Mouse (Mus musculus): ENCODE results near the gene Tas2r143. TPM values are rescaled to one million over a fixed set of nuclear protein-coding genes. Genes with fewer than 3 reads are reported as not detected.

The Tas2r143 gene
- not detected in 2 replicates for total RNA-seq (2017)

DNA sequence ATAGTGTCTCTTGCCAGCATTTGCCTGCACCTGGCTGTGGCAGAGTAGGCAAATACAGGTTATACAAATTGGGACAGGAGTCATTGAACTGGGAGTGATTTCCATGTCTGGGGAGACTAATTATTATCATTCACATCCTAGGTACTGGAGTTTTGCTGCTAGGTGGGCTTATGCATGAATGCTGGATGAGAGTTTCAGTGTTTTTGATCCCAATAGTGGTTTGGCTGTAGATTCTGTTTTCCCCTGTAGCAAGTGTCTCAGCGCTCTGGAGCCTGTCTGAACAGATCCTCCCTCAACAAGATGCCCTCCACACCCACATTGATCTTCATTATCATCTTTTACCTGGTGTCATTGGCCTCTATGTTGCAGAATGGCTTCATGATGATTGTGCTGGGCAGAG lies at the start of gene Tas2r143:
Tas2r143 (plus strand) TSS at position 301 of the 400 bp plus-strand sequence.
- ATAC-seq (replicated peaks in 1 of 2; ENCODE audit: insufficient read depth in 1 of 2, low FRiP score in 2 of 2, low TSS enrichment in 1 of 2, low read depth in 1 of 2, poor library complexity in 2 of 2, severe bottlenecking in 2 of 2), result no peak

DNA sequence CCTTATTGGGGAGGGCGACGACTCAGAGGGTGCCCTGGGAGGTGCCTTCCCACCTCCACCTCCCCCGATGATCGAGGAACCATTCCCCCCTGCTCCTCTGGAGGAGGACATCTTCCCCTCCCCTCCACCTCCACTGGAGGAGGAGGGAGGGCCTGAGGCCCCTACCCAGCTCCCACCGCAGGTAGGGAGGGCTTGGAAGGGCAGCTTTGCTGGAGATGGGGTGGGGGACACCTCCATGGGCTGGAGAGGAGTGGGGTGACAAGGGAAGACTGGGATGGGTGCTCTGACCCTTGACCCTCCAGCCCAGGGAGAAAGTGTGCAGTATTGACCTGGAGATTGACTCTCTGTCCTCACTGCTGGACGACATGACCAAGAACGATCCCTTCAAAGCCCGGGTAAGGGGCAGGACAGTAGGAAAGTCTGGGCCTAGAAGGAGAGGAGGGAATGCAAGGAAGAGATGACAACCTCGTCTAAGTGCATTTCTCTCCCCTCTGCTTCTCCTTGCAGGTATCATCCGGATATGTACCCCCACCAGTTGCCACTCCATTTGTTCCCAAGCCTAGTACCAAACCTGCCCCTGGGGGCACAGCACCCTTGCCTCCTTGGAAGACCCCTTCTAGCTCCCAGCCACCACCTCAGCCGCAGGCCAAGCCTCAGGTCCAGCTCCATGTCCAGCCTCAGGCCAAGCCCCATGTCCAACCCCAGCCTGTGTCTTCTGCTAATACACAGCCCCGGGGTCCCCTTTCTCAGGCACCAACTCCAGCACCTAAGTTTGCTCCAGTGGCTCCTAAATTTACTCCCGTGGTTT lies 48.9 kb upstream of the Tas2r143 start:
- ATAC-seq (replicated peaks in 1 of 2; ENCODE audit: insufficient read depth in 1 of 2, low FRiP score in 2 of 2, low TSS enrichment in 1 of 2, low read depth in 1 of 2, poor library complexity in 2 of 2, severe bottlenecking in 2 of 2), result no peak

DNA sequence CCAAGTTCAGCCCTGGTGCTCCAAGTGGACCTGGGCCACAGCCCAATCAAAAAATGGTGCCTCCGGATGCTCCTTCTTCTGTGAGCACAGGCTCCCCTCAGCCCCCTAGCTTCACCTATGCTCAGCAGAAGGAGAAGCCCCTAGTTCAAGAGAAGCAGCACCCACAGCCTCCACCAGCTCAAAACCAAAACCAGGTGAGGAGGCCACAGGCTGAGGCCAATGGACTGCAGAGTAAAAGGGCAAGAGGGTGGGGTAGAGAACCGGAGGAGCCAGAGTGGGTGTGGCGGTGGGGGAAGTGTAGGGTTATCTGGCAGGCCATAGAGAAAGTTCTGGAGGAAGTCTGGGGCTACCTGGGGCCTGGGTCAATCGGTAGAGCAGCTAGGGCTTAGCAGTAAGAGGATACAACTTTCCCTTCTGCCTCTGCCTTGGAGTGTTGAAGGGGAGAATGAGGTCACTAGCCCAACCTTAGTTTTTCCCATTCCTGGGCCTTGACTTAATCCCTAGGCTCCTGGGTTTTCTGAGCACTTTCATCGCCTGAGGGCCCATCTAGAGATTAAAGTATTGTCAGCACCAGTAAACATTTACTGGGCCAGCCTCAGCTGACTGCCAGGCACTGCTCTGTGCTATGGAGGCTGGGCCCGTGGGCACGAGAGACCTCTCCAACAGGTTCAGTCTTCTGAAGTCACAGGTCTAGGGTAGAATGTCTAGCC lies 48.1 kb upstream of the Tas2r143 start:
- ATAC-seq (replicated peaks in 1 of 2; ENCODE audit: insufficient read depth in 1 of 2, low FRiP score in 2 of 2, low TSS enrichment in 1 of 2, low read depth in 1 of 2, poor library complexity in 2 of 2, severe bottlenecking in 2 of 2), result no peak

DNA sequence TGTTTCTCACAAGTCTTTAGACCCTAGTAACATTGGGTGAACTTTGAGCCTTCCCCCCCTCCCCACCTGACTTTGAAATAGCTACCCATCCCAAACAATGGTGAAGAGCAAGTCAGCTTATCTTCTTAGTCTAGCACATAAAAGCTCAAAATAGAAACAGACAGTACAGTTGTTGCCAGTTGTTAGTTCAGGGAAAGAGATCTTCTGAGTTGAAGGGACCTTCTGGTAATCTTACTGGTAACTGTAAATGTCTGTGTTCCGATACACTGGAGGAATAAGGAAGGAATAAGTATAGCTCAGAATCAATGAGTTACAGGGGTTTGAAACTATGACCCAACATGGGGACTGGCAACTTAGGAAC lies 47.6 kb upstream of the Tas2r143 start:
- ATAC-seq (replicated peaks in 1 of 2; ENCODE audit: insufficient read depth in 1 of 2, low FRiP score in 2 of 2, low TSS enrichment in 1 of 2, low read depth in 1 of 2, poor library complexity in 2 of 2, severe bottlenecking in 2 of 2), result no peak

DNA sequence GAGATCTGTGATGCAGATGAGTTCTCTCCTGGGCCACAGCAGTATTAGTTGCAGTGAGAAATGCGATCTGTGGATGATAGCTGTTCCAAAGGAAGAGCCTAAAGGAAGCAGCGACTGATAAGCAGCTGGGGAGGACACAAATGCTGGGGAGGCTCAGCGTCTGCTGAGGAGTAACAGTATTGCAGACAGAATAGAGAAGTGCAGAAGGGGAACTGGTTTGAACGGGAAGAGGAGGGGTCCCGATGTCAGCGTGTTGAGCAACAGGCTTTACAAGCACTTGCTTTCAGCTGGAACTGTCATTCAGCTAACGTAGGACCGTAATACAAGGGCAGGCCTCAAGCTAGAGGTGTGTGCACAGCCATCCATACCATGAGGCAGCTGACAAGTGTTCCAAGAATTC lies 46.9 kb upstream of the Tas2r143 start:
- ATAC-seq (replicated peaks in 1 of 2; ENCODE audit: insufficient read depth in 1 of 2, low FRiP score in 2 of 2, low TSS enrichment in 1 of 2, low read depth in 1 of 2, poor library complexity in 2 of 2, severe bottlenecking in 2 of 2), result peak; percentile 37 to 38

DNA sequence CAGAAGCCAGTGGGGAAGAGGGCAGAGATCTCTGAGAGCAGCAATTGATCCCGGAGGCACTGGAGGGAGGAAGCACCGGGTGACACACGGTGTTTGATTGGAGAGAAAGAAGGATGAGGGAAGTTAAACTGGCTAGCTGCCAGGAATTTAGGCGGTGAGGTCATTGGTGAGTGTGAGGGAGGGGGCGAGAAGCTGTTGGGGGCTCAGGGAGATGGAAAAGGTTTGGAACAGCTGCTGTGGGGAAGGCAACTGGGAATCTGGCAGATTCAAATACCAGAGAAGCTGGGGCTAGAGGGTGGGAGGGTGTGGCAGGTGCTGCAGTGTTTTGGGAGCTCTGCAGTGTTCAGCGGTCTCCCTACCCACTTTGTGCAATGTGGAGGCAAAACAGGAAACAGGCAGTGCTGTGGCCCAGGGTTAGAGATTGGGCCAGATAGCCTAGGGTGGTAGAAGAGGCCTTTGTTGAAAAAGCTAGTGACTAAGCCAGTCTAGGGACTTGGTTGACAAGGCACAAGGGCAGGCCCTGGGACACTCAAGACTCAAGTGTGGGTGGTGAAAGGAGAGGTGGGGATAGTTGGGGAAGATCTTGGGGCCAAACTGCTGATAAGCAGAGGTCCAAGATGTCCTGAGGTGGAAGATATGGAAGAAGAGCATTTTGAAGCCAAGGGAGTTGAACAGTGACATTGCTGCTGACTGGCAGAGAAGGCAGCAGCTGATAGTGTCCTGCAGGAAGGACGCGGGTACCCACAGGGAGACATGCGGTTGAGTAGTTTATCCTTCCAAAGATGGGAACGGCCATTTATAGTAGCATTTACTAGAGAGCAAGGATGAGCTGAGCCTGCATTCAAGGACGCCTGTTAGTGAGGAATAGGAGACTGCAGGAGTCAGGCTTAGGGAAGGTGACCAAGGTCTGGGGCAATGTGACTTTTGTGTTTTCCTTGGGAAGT lies 45.7 kb upstream of the Tas2r143 start:
- peak; percentile 24 to 51 for ATAC-seq (replicated peaks in 1 of 2; ENCODE audit: insufficient read depth in 1 of 2, low FRiP score in 2 of 2, low TSS enrichment in 1 of 2, low read depth in 1 of 2, poor library complexity in 2 of 2, severe bottlenecking in 2 of 2)

DNA sequence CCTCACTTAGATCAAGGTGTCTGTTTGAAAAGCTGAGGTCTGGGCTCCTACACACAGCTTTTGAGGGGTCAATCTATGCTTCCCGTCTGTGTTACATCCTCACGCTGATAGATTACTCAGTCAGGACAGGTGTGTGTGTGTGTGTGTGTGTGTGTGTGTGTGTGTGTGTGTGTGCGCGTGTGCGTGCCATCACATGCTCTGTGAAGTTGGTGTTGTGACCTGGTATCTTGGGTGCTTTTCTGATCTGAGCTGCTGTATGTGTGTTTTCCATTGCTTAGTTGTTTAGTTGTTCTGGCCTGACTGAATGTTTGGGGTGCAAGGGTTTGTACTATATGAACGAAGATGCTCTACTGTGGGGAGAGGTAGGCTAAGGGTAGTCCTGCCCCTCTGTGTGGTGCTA lies 44.7 kb upstream of the Tas2r143 start:
- ATAC-seq (replicated peaks in 1 of 2; ENCODE audit: insufficient read depth in 1 of 2, low FRiP score in 2 of 2, low TSS enrichment in 1 of 2, low read depth in 1 of 2, poor library complexity in 2 of 2, severe bottlenecking in 2 of 2), result no peak

DNA sequence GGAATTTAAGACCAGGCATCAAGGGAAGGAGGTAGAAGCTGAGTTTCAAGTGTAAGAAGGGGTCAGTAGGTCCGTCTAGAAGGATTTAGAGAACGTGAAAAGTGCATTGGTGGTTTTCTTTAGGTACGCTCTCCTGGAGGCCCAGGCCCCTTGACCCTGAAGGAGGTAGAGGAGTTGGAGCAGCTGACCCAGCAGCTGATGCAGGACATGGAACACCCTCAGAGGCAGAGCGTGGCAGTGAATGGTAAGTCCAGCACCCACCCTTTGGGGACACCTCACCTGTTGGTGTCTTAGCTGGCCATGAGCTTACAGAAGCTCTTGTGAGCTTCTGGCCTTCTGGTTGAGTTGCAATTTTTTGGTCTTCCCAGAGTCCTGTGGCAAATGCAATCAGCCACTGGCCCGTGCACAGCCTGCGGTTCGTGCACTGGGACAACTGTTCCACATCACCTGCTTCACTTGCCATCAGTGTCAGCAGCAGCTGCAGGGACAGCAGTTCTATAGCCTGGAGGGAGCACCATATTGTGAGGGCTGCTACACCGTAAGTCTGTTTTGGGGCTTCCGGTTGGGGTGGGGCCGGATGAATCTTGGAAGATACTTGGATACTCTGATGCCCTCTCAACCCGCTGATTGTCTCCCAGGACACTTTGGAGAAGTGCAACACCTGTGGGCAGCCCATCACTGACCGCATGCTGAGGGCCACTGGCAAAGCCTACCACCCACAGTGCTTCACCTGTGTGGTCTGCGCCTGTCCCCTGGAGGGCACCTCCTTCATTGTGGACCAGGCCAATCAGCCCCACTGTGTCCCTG lies 44.0 kb upstream of the Tas2r143 start:
- no peak for ATAC-seq (replicated peaks in 1 of 2; ENCODE audit: insufficient read depth in 1 of 2, low FRiP score in 2 of 2, low TSS enrichment in 1 of 2, low read depth in 1 of 2, poor library complexity in 2 of 2, severe bottlenecking in 2 of 2)

DNA sequence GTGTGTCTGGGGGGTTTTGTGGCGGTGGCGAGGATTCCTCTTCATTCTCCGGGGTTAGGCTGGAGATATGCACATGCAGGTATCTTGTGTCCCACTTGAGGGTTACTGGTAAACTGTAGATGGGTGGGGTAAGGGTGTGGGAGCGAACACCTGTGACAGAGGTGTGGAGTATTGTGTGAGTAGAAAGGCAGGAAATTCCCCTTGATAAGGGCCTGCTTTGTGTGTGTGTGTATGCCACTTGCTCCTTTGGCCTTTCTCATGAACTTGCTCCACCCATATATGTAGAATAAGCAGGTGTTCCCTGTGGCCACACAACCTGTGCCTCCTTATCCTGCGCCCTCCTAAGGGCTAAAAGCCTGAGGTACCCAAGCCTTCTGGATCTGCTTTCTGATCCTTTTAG lies 43.1 kb upstream of the Tas2r143 start:
- no peak for ATAC-seq (replicated peaks in 1 of 2; ENCODE audit: insufficient read depth in 1 of 2, low FRiP score in 2 of 2, low TSS enrichment in 1 of 2, low read depth in 1 of 2, poor library complexity in 2 of 2, severe bottlenecking in 2 of 2)

DNA sequence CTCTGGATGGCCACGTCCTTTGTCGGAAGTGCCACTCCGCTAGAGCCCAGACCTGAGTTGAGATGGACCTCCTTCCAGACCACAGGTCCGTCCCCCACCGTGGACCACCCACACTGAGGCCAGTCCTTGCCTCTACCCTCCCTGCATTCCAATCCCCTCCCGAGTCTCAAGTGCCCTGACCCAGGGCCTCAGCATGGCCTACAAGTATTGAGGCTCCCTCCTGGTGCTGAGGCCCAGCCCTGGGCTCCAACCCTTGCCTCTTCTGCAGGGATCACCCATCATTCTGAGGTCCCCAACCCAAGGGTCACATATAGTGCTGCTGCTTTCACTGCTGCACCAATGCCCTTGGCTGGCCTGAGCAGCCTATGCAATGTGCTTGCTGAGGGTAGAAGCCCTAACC lies 42.1 kb upstream of the Tas2r143 start:
- ATAC-seq (replicated peaks in 1 of 2; ENCODE audit: insufficient read depth in 1 of 2, low FRiP score in 2 of 2, low TSS enrichment in 1 of 2, low read depth in 1 of 2, poor library complexity in 2 of 2, severe bottlenecking in 2 of 2), result no peak

DNA sequence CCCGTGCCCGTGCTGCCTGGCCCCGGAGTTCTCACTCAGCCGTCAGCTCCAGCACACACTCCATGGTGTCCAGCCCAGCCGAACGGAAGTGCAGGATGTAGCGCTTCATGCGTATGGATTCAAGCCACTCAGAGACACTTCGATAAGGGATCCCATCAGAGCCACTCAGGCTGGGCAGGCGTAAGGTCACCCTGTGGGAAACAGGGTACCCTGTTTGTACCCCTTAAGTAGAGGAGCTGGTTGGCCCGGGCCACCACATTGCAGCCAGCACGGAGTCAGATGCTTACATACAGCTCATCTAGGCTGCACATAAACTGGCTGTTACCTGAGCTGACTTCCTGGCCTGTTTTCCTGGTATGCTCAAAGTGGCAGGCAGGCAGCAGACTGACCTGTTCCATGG lies 41.1 kb upstream of the Tas2r143 start:
- no peak for ATAC-seq (replicated peaks in 1 of 2; ENCODE audit: insufficient read depth in 1 of 2, low FRiP score in 2 of 2, low TSS enrichment in 1 of 2, low read depth in 1 of 2, poor library complexity in 2 of 2, severe bottlenecking in 2 of 2)

DNA sequence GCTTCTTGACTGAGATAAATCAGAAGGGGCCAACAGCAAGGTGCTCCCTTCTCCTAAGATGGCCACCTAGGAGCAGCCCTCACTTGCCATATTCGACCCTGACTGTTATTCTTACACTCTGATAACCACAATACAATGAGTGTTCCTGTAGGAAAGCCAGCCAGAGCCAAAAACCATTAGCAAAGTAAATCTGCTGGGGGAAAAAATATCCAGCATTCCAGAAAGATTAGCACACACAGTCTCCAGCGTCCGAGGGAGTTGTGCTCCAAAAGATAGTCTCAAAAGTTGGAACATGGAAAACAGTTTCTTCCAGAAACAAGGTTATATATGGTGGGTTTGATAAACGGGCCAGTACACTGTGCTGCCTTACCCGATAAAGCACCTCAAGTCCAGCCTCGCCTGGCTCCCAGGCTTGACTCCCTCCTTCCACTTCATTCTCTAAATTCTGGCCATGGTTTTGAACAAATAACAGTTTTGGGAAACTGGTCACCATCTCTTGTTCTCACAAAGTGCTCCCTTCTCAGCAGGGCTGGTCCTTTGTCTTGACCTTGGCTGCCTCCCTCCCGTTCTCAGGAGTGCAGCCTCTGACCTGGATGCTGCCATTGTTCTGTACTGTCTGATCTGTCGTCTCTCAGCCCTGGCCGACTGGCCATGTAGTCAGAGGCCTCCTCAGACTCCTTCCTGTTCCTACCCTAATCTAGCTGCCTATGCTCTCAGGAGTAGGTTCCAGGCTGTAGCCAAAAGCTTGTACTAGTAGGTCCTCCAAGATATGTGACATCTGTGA lies 40.5 kb upstream of the Tas2r143 start:
- ATAC-seq (replicated peaks in 1 of 2; ENCODE audit: insufficient read depth in 1 of 2, low FRiP score in 2 of 2, low TSS enrichment in 1 of 2, low read depth in 1 of 2, poor library complexity in 2 of 2, severe bottlenecking in 2 of 2), result no peak

DNA sequence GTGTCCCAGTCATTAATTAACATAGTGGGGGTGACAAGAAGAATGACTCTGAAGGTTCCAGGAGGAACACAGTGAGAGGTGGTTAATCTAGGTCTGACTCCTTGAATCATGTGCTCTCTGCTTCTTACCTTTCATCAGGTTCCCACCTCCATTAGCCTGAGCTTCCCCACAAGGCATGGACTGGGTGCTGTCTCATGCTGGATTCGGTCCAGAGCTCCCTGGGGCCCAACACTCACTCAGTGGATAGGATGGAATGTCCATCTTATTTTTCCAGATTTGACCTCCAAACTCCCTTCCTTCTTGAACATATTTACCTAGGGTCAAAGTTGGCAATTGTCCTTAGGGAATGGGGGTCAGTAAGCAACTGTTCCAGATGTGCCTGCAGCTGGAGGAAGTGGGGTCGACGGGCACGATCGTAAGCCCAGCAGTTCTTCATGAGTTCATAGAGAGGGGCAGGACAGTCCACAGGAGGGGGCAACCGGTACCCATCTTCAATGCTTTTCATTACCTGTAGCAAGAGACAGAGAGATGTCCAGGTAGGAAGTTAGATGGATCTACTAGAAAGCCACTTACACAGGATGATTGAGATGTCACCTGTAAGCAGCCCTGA lies 39.7 kb upstream of the Tas2r143 start:
- ATAC-seq (replicated peaks in 1 of 2; ENCODE audit: insufficient read depth in 1 of 2, low FRiP score in 2 of 2, low TSS enrichment in 1 of 2, low read depth in 1 of 2, poor library complexity in 2 of 2, severe bottlenecking in 2 of 2), result no peak

DNA sequence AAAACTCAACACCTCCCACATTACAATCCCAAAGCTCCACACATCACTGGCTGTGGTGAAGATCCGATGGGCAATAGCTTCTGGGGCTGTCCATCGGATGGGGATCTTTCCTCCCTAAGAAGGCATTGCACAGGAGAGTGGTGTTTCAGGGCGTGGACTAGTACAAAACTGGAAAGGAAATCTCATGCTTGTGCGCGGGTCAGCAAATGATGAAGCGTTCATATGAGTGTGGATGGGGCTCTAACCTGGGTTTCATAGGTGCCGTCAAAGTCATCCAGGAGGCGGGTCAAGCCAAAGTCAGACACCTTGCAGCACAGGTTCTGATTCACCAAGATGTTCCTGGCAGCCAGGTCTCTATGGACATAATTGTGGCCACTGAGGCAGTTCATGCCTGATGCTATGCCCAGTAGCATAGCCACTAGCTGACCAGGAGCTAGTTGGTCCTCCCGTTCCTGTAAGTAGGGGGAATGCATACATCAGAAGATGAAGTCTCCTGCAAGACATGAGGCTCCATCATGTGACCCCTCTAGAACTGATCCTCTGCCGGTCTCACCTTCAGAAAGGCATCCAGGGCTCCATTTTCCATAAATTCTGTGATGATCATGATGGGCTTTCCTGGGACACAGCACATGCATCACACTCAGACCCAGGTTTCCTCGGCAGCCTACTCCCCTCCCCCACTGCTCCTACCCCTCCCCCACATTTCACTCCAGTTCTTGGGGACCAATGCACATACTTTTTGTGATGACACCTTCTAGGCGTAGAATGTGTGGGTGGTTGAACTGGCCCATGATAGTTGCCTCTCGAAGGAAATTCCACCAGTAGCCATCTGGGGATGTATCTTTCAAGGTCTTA lies 38.8 kb upstream of the Tas2r143 start:
- no peak for ATAC-seq (replicated peaks in 1 of 2; ENCODE audit: insufficient read depth in 1 of 2, low FRiP score in 2 of 2, low TSS enrichment in 1 of 2, low read depth in 1 of 2, poor library complexity in 2 of 2, severe bottlenecking in 2 of 2)

DNA sequence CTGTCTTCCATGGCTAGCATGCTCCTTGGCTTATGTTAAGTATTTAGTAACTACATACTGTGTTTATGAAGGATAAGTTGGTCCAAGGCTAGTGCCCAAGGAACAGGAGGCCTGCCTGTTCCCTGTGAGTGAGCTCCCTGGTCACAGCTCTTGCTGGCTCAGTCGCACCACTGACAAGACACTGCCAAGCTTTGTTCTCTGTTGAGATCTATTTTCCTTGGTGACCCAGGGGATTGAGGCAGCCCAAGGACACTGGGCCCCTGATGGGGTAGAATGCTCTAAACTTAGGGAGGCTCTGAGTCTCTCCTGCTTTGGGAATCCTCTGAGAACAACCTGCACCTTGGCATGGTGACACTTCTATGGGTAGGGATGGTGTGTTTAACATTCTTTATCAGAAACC lies 38.0 kb upstream of the Tas2r143 start:
- ATAC-seq (replicated peaks in 1 of 2; ENCODE audit: insufficient read depth in 1 of 2, low FRiP score in 2 of 2, low TSS enrichment in 1 of 2, low read depth in 1 of 2, poor library complexity in 2 of 2, severe bottlenecking in 2 of 2), result no peak
